Mouse (Mus musculus): ENCODE measurements around the gene Btg1. TPM values are rescaled to one million over a fixed set of nuclear protein-coding genes. Genes with fewer than 3 reads are reported as not detected.

Gene Btg1
- total RNA-seq, 2 experiments from 2014 or later, result 35.2 to 36.4 TPM

DNA sequence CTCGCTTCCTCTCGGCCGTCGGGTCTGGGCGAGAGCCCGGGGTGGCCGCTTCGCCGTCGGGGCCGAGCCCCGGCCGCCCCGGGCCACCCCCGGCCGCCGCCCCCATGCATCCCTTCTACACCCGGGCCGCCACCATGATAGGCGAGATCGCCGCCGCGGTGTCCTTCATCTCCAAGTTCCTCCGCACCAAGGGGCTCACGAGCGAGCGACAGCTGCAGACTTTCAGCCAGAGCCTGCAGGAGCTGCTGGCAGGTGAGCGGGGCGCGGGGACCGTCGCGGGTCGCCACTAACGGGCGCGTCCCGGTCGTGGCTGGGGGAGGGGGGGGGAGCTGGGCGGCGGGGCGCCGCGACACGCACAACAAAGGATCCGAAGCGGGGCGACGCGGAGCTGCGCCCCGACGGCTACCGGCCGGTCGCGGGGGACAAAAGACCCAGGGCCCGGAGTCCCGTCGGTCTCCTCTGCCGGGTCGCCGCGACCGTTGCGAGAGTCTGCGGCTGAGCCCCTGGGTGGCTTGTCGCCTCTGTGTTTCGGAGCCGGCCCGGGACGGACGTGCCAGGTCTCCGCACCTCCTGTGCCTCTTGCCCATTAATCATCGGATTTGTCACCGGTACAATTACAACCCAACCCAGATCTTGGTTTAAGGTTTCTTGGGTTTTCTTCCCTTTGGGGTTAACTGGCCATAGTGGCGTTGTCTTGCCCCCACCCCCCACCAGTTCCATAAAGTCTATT is 580 bp downstream of the Btg1 start:
- intact Hi-C loops (cut with DNase I), result loop anchor here (1.0 to 10.0 kb wide), 7 partner anchors 285 to 696 kb away; no protein-coding TSS in a partner anchor
- TF ChIP-seq CTCF (IDR thresholded peaks at IDR 0.05), result no peak
- peak overlapping the region; percentile 63 for H3K4me3 ChIP-seq
- H3K27ac ChIP-seq, result peak overlapping the region; percentile 96
- DNase-seq (ENCODE audit: extremely low spot score in 1 of 2, low spot score in 2 of 2), result peak; percentile 43

DNA sequence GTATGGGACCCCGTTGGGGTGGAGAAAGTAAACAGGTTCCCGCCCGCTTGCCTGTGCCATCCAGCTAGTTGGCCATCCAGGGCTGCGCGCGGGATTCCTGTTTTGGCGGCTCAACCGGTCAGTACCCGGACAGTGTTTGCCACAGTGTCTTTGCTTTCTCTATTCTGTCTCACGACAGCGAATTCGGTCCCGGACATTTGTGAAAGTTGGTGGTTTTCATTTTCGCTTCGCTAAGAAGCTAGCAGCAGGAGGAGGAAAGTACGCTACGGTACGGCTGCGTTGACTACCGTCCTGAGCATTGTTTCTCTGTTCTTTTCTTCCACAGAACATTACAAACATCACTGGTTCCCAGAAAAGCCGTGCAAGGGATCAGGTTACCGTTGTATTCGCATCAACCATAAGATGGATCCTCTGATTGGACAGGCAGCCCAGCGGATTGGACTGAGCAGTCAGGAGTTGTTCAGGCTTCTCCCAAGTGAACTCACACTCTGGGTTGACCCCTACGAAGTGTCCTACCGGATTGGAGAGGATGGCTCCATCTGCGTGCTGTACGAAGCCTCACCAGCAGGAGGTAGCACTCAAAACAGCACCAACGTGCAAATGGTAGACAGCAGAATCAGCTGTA is 1.3 kb downstream of the Btg1 start:
- Histone ChIP-seq H3K27ac (peak overlapping the region; percentile 96), H3K4me3 (peak overlapping the region; percentile 63)
- peak; percentile 53 for TF ChIP-seq CTCF (IDR thresholded peaks at IDR 0.05)
- peak; percentile 55 to 59 for DNase-seq (ENCODE audit: extremely low spot score in 1 of 2, low spot score in 2 of 2)
- intact Hi-C loops (cut with DNase I), result loop anchor here (1.0 to 10.0 kb wide), 7 partner anchors 286 to 695 kb away; no protein-coding TSS in a partner anchor

DNA sequence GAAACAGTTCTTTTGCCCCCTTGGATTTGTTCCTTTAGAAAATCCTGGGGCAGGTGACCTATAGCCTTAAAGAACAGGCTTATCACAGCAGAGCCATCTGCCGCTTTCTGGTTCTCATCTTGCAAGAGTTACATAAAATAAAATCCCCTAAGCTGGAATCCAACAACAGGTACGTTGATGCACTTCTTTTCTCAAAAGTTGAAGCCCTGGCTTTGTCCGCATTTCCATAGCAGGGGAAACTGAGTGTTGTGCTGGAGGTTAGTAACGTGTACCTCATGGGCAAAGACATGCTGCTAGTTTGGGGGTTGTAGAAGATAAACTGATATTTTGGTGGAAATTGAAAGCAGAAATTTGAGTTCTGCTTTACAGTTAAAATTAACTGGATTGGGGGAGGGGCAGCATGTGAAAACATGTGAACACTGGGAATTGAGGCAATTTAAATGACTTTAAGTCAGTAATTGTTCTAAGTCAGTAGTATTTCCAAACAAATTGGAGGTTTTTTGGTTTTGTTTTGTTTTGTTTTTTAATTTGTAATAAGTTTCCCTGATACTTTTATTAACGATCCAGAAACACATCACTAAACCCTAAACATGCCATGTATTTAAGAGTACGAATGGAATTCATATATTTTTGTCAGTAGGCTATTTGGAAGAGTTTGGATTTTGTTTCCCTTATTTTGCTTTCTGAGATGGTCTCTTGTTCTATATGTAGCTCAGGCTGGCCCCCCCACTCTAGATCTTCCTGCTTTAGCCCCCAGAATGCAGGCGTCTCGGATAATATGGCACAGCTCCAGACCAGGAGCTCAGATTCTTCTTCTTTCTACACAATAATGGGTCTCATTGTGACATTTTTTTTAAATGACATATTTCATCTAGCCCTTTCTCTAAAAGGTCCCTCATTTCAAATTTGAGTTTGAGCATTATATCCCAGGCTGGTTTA is 3.4 kb downstream of the Btg1 start:
- Histone ChIP-seq H3K27ac (peak overlapping the region; percentile 19; the same call in 1 of the 2 replicates), H3K4me3 (peak overlapping the region; percentile 42)
- TF ChIP-seq CTCF (IDR thresholded peaks at IDR 0.05), result no peak
- no peak for DNase-seq (ENCODE audit: extremely low spot score in 1 of 2, low spot score in 2 of 2)
- intact Hi-C loops (cut with DNase I), result loop anchor here (5.0 to 10.0 kb wide), 4 partner anchors 288 to 457 kb away; no protein-coding TSS in a partner anchor

DNA sequence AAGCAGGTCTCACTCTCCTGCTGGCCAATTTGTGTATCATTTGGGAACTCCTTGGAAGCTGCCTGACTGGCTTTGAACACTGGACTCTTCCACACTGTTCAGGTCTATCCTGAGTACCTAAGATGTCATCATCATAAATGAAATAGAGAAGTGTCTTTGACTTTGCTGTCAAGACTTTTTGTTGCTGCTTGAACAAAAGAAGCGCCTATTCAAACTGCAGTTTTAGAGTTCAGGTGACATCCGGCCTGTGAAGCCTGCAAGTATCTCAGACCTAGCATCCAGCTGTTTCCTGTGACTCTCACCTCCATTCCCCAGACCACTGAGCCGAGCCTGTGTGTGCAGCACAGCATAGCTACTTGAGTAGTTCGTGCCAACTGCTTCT is 4.1 kb downstream of the Btg1 start:
- peak overlapping the region; percentile 42 for H3K4me3 ChIP-seq
- peak; percentile 14; the same call in 1 of the 2 replicates for TF ChIP-seq CTCF (IDR thresholded peaks at IDR 0.05)
- intact Hi-C loops (cut with DNase I), result no loop called here
- no peak overlapping the region for H3K27ac ChIP-seq
- no peak for DNase-seq (ENCODE audit: extremely low spot score in 1 of 2, low spot score in 2 of 2)

DNA sequence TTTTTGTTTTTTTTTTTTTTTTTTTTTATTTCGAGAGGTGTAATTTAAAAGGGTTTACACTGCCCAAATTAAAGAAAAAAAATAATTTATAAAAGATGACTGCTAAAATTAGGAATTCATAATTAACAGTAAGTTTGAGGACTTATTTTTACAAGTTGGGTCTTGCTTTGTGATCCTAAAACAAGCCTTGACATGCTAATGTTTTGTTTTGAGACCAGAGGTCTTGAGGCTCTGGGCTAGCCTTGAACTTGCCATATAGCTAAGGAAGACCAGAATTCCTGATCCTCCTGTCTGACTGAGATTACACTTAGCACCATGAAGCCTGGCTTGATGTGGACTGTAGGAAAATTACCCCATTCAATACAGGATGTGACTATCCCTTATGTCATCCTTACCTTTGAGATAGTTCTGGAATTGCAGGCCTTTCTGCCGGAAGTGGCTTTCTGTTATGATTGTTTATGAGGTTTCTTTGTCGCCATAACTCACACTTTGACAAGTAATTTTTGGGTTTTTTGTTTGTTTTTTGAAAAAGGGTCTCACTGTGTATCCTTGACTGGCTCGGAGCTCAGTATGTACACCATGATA is 4.6 kb downstream of the Btg1 start:
- intact Hi-C loops (cut with DNase I), result no loop called here
- TF ChIP-seq CTCF (IDR thresholded peaks at IDR 0.05), result no peak
- Histone ChIP-seq H3K27ac (no peak overlapping the region), H3K4me3 (peak overlapping the region; percentile 42)
- no peak for DNase-seq (ENCODE audit: extremely low spot score in 1 of 2, low spot score in 2 of 2)

DNA sequence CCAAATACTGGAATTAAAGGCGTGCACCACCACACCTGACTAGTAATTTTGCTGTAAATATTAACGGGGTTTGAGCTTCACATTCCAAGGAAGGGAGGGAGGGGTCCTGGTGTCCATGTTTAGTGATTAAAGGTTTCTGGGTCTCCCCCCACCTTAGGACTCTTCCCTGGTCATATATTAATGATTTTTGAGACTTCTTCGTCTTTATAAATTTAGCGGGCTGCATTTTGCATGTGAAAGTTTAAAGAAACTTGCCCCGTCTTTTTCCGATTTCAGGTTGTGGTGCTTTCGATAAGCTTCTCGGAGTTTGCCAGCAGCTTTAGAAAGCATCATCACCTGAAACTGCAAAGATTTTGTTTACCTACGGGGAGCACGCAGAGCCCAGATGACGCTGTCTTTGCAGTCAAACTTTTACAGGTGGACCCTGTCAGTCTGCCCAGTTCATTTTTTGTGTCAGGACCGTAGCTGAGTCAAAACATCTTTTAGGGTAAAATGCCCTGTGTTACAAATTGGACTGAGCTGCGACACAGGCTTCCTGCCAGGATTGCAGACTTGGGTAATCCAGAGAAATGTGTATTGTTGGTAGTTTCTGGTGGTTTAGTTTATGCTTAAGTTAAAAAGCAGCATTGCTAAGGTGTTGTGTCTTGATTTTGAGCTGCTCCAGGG is 5.3 kb downstream of the Btg1 start:
- DNase-seq (ENCODE audit: extremely low spot score in 1 of 2, low spot score in 2 of 2), result no peak
- H3K4me3 ChIP-seq, result peak overlapping the region; percentile 42
- intact Hi-C loops (cut with DNase I), result no loop called here
- no peak overlapping the region for H3K27ac ChIP-seq
- TF ChIP-seq CTCF (IDR thresholded peaks at IDR 0.05), result no peak

DNA sequence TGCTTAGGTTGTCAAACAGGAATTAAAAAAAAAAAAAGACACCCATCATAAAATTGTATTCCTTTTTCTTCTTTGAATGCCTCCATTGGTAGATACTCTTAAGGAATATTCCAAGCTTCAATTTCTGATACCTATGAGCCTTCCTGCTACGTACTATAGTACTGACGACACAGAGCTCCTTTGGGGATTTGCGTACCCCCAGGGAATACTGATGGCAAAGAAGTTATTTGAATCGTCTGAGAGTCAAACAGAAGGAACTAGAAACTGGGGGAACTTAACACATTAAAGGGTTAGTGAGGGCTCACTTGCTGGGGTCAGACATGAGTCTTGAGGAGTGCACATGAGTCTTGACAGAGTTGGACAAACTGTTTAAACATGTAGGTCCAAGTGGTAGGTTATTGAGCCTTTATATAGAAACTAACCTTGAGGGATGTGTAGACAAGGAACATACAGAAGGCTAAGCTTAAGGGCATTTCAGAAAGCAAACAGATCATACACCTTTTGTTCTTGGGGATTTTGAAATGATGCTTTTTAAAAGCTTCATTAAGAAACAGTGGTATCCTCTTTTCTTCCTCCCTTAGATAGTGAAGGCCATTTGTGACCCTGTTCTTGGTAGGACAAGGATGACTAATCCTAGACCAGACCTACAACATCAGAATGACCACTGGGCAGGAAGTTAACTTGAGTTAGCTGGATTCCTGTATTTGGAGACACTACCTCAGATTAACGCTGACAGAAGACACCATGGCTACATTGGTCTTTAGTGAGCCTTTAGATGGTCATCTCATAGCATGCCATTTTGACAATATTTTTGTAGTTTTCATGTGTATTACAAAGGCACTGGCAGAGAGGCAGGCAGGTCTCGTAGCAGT is 6.2 kb downstream of the Btg1 start:
- no peak for TF ChIP-seq CTCF (IDR thresholded peaks at IDR 0.05)
- H3K4me3 ChIP-seq, result peak overlapping the region; percentile 42; the same call in 1 of the 2 replicates
- H3K27ac ChIP-seq, result no peak overlapping the region
- intact Hi-C loops (cut with DNase I), result no loop called here
- DNase-seq (ENCODE audit: extremely low spot score in 1 of 2, low spot score in 2 of 2), result no peak

DNA sequence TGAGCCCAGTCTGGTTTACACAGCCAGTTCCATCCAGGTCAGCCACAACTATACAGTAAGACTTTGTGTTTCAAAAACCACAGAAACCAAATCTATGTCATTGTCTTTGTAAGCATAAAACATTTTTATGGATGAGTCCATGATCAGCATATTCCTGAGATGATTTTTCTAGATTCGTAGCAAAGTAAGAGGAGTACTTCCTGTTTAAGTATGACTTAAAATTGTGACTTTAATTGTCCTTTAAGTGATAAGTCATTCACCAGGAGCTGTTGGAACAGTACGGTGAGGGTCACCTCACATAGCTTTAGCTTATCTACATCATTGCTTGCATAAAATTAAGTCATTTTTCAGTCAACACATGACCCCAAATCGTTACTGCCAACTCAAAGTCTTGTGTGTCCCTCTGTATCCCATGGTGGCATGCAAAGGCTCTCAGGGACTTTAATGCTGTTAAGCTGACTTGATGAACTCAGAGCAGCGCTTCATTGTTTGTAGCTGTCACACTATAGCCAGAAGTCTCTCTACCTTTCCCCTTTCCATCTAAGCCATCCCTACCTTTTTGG is 6.9 kb downstream of the Btg1 start:
- H3K4me3 ChIP-seq, result no peak overlapping the region
- TF ChIP-seq CTCF (IDR thresholded peaks at IDR 0.05), result no peak
- DNase-seq (ENCODE audit: extremely low spot score in 1 of 2, low spot score in 2 of 2), result no peak
- intact Hi-C loops (cut with DNase I), result no loop called here
- H3K27ac ChIP-seq, result no peak overlapping the region

DNA sequence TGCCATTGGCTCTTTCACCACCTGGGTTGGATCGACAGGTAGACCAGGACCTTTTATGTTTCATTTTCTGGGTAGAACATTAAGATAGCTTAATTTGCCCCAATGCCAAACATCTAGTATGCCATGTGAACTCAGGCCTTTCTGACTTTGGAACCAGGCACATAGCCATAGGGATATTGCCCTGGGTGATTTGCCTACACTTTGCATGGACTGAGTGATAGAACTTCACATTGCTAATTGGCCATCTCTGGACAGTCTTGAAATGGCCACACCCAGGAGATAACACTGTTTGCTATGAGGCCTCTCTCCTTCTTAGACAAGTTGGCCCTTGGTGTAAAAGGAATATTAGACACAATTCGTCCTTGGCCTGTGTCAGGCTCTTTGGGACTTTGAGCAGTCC is 7.6 kb downstream of the Btg1 start:
- no peak for TF ChIP-seq CTCF (IDR thresholded peaks at IDR 0.05)
- DNase-seq (ENCODE audit: extremely low spot score in 1 of 2, low spot score in 2 of 2), result no peak
- intact Hi-C loops (cut with DNase I), result no loop called here
- Histone ChIP-seq H3K4me3 (no peak overlapping the region), H3K27ac (no peak overlapping the region)

DNA sequence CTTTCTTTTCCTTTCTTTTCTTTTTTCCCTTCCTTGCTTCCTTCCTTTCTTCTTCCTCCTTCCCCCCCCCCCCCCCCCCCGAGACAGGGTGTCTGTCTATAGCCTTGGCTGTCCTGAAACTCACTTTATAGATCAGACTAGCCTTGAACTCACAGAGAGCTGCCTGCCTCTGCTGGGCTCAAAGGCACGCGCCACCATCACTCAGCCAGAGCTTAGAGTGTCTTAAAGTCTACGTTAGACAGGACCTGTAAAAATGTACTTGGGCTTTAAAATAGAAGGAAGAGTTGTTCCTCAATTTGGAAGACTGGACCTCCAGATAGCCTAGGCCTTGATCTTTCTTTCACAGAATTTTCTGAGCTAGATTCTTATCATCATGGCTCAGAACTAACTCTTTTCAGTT is 8.3 kb downstream of the Btg1 start:
- H3K27ac ChIP-seq, result no peak overlapping the region

More for the DNA sequence above, 8.3 kb downstream of the Btg1 start:
- intact Hi-C loops (cut with DNase I), result no loop called here
- no peak overlapping the region for H3K4me3 ChIP-seq
- DNase-seq (ENCODE audit: extremely low spot score in 1 of 2, low spot score in 2 of 2), result no peak
- TF ChIP-seq CTCF (IDR thresholded peaks at IDR 0.05), result no peak

Data from left cerebral cortex, adult 2 months (tissue).